Mouse (Mus musculus) kidney, adult 8-10 months (tissue): Measurements from ENCODE around the gene Plp2.

Source experiments
- DNase-seq, 2 experiments: peaks; one replicate each; pipeline ENCODE4 v3.0.0; 2022

Plp2 gene

DNA sequence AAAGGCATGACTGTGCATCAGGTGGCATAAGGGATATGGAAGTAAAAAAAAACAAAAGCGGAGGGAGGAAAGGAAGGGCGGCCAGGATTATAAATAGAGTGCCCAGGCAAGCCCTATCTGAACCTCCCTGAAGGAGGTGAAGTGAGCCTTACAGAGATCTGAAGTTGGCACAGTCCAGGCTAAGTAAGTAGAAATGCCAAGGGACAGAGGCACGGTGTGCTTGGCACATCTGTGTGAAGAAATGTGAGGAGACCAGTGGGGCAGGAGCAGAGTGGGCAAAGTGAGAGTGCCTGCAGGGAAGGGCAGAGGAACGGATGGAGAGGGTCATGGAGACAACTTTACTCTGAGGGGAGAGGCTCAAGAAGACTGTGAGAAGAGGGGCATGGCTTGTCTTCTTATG, 10.1 kb downstream of the Plp2 start:
- no peak for DNase-seq

DNA sequence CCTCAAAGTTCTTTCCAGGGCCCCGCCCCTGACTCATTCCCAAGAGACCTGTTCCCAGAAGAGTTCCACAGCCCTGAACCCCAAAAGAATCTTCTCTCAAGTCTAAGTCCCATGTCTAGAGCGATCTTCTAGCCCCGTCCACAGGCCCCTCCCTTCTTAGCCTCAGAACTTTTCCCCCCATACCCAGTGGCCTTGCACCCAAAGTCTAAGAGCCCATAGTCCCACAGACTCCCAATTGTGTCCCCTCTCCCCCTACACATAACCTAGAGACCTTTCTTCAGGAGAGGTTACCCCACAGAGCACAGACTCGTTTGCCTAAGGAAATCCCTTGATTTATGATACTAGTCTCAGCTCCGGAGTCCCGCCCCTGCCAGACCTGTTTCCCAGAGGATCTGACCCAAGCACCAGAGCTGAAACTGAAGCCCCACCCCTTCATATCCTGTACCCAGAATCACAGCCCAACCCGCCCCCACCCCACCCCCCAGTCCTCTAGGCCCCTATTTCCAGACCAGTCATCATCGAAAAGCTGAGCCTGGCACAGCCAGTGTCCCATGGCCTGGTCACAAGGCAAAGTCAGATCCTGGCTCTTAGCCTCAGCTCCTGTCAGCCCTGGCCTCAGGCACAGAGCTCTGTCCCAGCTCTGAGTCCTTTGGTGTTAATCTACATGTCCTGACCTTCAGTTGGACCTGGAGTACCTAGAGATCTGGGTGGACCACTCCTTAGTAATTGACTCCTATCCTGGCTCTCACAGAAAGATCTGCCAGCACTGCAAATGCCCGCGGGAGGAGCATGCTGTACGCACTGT, 12.2 kb downstream of the Plp2 start:
- DNase-seq = peak in 1 of 2 experiments; percentile 32

DNA sequence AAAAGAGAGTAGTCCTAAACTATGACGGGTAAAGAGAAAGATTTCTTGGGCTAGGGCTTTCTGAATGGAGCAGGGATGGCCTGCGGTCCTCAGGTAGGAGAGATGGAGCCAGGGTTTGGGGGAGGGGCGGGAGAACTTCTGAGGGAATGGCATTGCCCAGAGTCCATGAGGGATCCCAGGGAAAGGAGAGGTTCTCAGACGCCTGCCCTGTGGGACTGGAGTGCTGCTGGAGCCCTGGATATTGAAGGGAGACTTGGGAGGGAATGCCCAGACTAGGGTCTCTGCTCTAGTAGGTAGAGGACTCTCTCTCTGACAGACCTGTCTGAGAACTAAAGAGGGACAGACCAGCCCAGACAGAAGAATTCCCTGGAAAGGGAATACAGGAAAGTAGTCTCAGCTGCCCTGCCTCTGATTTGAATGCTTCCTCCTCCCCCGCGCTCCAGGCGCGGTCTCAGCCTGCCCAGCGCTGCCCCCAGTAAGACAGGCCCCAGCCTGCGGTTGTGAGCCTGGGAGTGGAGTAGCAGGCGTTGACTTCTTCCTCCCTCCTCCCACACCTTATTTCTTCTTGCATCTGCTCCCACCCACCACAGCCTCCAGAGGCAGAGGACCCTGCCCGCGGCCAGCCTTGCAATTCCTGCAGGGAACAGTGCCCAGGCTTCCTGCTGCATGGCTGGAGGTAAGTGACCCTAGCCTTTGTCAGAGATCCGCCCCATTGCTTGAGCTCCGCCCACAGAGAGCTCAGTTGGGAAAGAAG, 13.0 kb downstream of the Plp2 start:
- peak; percentile 64 to 83 for DNase-seq

DNA sequence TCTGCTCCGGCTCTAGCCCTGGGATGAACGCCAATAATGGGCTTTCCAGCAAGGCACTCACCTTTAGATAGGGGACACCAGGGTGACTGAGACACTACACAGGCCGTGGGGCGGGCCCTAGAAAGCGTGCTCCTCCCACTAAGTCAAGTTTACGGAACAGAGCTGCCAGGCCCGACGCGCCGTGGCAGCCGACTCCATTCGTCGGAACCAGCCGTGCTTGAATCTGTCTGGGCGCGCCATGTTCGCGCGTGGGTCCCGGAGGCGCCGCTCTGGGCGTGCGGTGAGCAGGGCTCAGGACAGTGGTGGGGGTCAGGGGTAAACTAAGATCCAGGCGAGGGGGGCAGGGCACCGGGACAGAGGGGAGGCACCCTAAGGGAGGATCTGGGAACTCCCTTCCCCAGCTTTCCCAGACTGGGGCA, 14.0 kb downstream of the Plp2 start, which contains the start of gene Prickle3:
Prickle3 (plus strand) TSS at position 40 of the 419 bp plus-strand sequence.
- DNase-seq = peak; percentile 57 to 67

DNA sequence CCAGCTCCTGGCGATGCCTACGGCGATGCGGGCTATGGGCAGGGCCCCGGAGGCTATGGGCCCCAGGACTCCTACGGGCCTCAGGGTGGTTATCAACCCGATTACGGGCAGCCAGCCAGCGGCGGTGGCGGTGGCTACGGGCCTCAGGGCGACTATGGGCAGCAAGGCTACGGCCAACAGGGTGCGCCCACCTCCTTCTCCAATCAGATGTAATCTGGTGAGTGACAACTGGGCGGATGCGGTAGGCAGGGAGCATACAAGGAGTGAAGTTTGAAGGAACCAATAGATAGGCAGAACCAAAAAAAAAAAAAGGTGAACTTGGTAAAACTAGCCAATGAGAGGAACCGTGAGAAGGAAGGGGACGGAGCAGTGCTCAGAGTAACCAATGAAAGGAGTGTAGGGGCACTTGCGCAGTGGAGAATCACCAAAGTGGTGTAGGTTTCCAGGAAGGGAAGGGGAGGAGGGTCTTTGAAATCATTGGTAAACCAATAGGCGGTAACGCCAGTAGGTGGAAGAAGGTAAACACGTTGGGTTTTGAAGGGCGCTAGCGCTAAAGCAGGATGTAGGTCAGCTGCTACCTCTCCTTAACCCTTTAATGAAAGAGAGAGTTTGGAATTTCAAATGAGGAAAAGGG, 22.4 kb downstream of the Plp2 start:
- DNase-seq = peak; percentile 91 to 93

DNA sequence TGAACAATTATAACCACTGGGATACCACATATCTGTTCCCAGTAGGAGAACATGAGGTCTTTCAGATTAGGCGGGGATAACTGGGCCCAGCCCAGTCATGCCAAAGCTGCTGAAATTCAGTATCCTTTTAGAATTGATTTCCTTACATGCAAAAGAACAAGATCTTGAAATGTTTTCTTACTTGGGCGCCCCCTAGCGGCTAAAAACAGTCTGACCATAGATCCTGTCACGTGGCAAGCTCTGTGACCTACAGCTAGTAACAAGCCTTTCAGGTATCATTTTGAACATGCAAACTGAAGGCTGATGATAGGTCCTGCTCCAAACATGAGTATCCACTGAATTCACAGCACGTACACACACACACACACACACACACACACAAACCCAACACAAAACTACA, 25.8 kb downstream of the Plp2 start:
- DNase-seq = peak; percentile 76 to 88

DNA sequence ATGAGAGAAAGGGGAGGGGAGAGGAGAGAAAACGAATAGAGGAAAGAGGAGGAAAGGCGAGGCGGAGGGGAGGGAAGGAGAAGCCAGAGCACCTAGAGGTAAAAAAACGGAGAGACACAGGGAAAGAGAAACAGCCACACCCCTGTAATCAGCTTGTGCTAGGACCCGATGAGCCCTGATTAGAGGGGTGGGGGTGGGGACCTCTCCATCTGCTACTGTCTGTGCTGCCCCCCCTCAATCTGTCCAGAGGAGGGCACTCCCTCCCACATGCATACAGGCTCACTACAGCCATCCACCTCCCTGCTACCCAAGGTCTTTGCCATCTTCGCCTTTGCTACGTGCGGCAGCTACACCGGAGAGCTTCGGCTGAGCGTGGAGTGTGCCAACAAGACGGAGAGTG, 30.4 kb downstream of the Plp2 start:
- DNase-seq = no peak

DNA sequence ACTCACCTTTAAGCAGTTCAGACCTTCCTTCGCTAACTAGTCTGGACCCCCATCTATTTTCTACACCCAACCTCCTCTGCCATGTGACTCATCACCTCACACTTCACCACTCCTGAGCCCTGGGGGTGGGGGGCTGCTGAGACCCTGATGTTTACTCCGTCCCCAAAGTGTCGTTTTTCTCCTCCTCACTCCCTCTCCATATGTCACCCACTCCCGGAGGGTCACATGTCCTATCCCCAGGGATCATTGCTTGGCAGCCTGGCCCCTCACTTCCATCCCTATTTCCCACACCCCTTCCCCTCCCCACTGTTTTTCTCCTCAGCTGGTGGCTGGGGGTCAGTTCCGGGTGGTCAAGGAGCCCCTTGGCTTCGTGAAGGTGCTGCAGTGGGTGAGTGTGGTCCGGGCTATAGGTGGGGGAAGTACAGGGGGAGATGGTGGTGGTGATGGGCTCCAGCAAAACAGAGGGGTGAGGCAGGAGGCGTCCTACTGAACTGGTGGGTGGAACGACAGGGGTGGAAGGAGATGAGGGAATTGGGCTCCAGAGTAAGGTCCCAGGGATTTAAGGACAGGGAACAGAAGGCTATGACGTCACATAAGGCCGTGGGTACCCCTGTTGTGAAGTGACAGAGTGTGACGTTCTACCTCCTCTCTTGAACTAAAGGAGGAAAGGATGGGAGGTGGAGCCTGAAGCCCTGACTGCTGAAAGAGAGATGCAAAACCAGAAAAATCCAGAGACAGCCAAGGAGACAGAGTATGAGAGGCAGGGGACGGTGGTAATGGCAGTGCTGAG, 31.5 kb downstream of the Plp2 start:
- DNase-seq = no peak

DNA sequence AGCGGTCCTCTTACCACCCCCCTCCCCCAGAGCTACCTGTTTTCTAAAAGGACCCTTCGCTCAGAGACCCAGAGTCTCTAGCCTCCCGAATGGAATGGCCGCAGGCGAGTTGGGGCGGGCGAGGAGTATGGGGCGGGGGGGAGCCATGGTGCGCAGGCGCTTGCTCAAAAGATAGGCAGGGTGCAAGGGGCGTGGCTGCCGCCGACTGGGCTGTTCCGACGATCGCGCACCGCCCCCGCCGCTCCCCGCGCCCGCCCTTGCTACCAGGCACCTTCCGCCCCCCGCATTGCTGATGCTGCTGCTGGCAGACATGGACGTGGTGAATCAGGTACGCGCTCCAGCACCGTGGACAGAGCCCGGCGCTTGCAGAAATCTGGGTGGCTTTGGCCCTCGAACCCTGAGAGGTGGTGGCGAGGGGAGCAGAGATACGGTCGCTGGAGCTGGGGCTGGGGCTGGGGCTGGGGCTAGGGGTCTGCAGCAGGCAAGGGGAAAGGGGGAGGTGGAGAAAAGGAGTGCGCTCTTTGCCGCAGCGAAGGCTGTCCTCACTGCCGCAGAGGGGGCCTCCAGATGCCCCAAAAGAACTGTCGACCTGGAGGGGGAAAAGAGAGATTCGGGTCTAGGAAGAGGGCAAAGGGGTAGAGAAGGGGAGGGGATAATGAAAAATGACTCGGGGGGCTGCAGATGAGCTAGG, 32.6 kb downstream of the Plp2 start, which contains the start of gene Syp:
Syp (plus strand) TSS at position 71 of the 691 bp plus-strand sequence.
- peak; percentile 63 to 78 for DNase-seq

DNA sequence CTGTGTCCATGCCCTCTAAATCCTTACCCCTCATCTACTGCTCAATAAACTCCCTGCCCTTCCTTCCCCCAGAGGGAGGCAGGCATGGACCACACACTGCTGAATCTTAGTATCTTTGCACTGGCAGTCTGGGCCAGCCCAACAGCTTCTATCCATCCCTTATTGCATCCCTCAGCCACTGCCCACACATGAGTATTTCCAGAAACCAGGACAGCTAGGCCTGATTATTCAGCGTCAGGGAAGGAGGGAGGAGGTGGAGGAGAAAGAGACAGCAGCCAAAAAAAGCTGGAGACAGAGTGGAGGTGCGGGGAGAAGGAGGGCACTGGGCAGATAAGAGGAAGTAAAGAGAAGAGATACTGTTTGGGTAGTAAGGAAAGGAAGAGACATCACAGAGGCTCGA, 36.1 kb downstream of the Plp2 start:
- DNase-seq = no peak

DNA sequence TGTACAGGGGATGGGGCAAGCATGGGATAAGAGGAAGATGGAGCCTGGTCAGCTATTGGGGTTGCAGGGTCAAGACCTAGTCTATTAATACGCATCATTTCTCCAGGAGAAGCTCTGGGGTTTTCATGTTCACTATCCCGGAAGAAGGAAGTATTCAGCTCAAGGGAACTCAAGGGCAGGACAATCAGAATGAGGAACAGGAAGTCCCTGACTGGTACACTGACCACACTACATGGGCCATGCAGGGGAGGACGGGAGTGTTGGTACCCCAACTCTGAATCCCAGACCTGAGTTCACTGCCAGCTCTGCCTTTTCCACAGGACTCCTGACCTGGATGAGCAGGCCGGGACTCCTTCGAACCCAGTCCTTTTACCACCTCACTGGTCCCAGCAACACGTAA, 38.6 kb downstream of the Plp2 start:
- DNase-seq = no peak
